Mouse (Mus musculus) liver, embryonic 16.5 days (tissue): ENCODE results near the gene Galnt9. TPM values are rescaled to one million over a fixed set of nuclear protein-coding genes. Genes with fewer than 3 reads are reported as not detected.

ENCODE experiments used
- ATAC-seq: fragments of 200-750 bp; cut with Nextera tagmentation; 2 replicates; pipeline ENCODE4 v1.8.0; 2017; ENCODE audit warnings: low read depth, mild to moderate bottlenecking, moderate number of reproducible peaks, moderate library complexity
- H3K27ac ChIP-seq: fragments of 300-500 bp; sonication (generic); 2 replicates; pipeline ENCODE4 v1.5.1; 2014; ENCODE audit warnings: mild to moderate bottlenecking, low read length
- H3K27me3 ChIP-seq: fragments of 300-500 bp; sonication (generic); 2 replicates; pipeline ENCODE4 v1.6.1; 2014; ENCODE audit warnings: low read depth, low read length, mixed read lengths; ENCODE audit not compliant: control insufficient read depth, insufficient read depth
- H3K36me3 ChIP-seq: fragments of 300-500 bp; sonication (generic); 2 replicates; pipeline ENCODE4 v1.6.1; 2014; ENCODE audit warnings: mild to moderate bottlenecking; ENCODE audit not compliant: control insufficient read depth, insufficient read depth
- H3K4me1 ChIP-seq: fragments of 300-500 bp; sonication (generic); 2 replicates; pipeline ENCODE4 v1.6.1; 2014; ENCODE audit warnings: low read depth, low read length, mixed read lengths; ENCODE audit not compliant: control insufficient read depth
- H3K4me2 ChIP-seq: fragments of 300-500 bp; sonication (generic); 2 replicates; pipeline ENCODE4 v1.6.1; 2014; ENCODE audit warnings: low read depth, low read length, mixed read lengths
- H3K4me3 ChIP-seq: fragments of 300-500 bp; sonication (generic); 2 replicates; pipeline ENCODE4 v1.5.1; 2014; ENCODE audit warnings: low read depth, mild to moderate bottlenecking, low read length
- H3K9ac ChIP-seq: fragments of 300-500 bp; sonication (generic); 2 replicates; pipeline ENCODE4 v1.6.1; 2014; ENCODE audit warnings: low read depth, low read length
- H3K9me3 ChIP-seq: fragments of 300-500 bp; sonication (generic); replicated peaks from 2 replicates; pipeline ENCODE4 v1.6.1; 2016; ENCODE audit warnings: low read length; ENCODE audit not compliant: control insufficient read depth
- WGBS: fragments of 180-500 bp; shearing (Covaris S2); extraction: QIAGEN DNeasy Blood & Tissue Kit; methylation state at CpG from one replicate; pipeline ENCODE4 v1.1.7; 2014; ENCODE audit not compliant: insufficient replicate concordance; 5-methylcytosine and 5-hydroxymethylcytosine counted together
- polyA plus RNA-seq: library from polyadenylated mRNA; unstranded; fragments of >200 nt; fragmentation: Nextera tagmentation; extraction: Ambion mirVana; gene quantifications from 2 replicates; pipeline ENCODE4 v1.2.1, GENCODE M21; 2015

Galnt9 gene
- polyA plus RNA-seq, 1 experiment from 2014 or later: 0.11 TPM

GRCm38 (mm10) chr5:110506856-110507255, 37.3 kb upstream of the Galnt9 start:
- no peak for ATAC-seq
- Histone ChIP-seq H3K4me1 (no peaks in the 10 kb centered on the region), H3K4me2 (no peak overlapping the region), H3K36me3 (no peaks in the 10 kb centered on the region), H3K9me3 (no peaks in the 10 kb centered on the region), H3K27ac (no peak overlapping the region), H3K4me3 (no peak overlapping the region), H3K27me3 (no peaks in the 10 kb centered on the region), H3K9ac (no peak overlapping the region)
- 55% methylated on average over 3 of the region's 3 CpGs for WGBS

GRCm38 (mm10) chr5:110507943-110508342, 36.2 kb upstream of the Galnt9 start:
- no peaks in the 10 kb centered on the region for H3K9me3 ChIP-seq
- H3K27ac ChIP-seq: no peak overlapping the region
- 80% methylated on average over 3 of the region's 3 CpGs for WGBS
- H3K9ac ChIP-seq: no peak overlapping the region
- no peak overlapping the region for H3K4me2 ChIP-seq
- no peaks in the 10 kb centered on the region for H3K27me3 ChIP-seq
- H3K36me3 ChIP-seq: no peaks in the 10 kb centered on the region
- no peak for ATAC-seq
- H3K4me1 ChIP-seq: no peaks in the 10 kb centered on the region
- no peak overlapping the region for H3K4me3 ChIP-seq

GRCm38 (mm10) chr5:110510357-110510756, 33.8 kb upstream of the Galnt9 start:
- H3K36me3 ChIP-seq: no peaks in the 10 kb centered on the region
- WGBS: 63% methylated on average over 6 of the region's 6 CpGs
- H3K27ac ChIP-seq: no peak overlapping the region
- no peak overlapping the region for H3K4me2 ChIP-seq
- H3K9ac ChIP-seq: no peak overlapping the region
- H3K27me3 ChIP-seq: no peaks in the 10 kb centered on the region
- H3K4me3 ChIP-seq: no peak overlapping the region
- no peaks in the 10 kb centered on the region for H3K4me1 ChIP-seq
- no peak for ATAC-seq
- H3K9me3 ChIP-seq: no peaks in the 10 kb centered on the region

GRCm38 (mm10) chr5:110513791-110514190, 30.4 kb upstream of the Galnt9 start:
- Histone ChIP-seq H3K4me2 (no peak overlapping the region), H3K9ac (no peak overlapping the region), H3K27ac (no peak overlapping the region), H3K27me3 (no peaks in the 10 kb centered on the region), H3K4me1 (no peaks in the 10 kb centered on the region), H3K9me3 (no peaks in the 10 kb centered on the region), H3K4me3 (no peak overlapping the region), H3K36me3 (no peaks in the 10 kb centered on the region)
- no peak for ATAC-seq
- 60% methylated on average over 4 of the region's 4 CpGs for WGBS

DNA sequence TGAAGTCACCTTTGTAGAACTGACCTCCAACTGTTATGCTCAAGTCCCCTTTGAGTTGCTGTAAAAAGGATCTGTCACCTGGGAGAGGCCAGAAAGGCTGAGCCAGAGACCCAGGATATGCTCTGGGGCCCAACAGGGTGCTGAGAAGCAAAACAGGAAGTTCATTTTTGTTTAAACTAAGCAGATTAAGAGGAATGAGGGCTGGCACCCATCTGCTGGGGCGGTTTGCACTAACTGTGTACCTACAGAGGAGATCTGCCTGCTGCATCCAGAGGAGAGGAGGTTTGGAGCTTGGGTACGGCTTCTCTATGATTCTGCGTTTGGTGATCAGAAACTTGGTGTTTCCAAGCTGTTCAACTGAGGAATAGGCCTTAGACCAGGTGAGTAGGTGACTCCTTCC, 29.5 kb upstream of the Galnt9 start:
- no peak for ATAC-seq
- Histone ChIP-seq H3K4me2 (no peak overlapping the region), H3K36me3 (no peaks in the 10 kb centered on the region), H3K27ac (no peak overlapping the region), H3K4me3 (no peak overlapping the region), H3K4me1 (no peaks in the 10 kb centered on the region), H3K27me3 (no peaks in the 10 kb centered on the region), H3K9ac (no peak overlapping the region), H3K9me3 (no peaks in the 10 kb centered on the region)
- WGBS: 52% methylated on average over 3 of the region's 3 CpGs

- Histone ChIP-seq H3K4me3 (no peak overlapping the region), H3K27ac (no peak overlapping the region), H3K9ac (no peak overlapping the region), H3K4me2 (no peak overlapping the region), H3K4me1 (no peaks in the 10 kb centered on the region), H3K9me3 (no peaks in the 10 kb centered on the region), H3K27me3 (no peaks in the 10 kb centered on the region), H3K36me3 (no peaks in the 10 kb centered on the region)
- no peak for ATAC-seq
- 53% methylated on average over 4 of the region's 4 CpGs for WGBS
These were observed 27.8 kb upstream of the Galnt9 start for GRCm38 (mm10) chr5:110516390-110516789.

DNA sequence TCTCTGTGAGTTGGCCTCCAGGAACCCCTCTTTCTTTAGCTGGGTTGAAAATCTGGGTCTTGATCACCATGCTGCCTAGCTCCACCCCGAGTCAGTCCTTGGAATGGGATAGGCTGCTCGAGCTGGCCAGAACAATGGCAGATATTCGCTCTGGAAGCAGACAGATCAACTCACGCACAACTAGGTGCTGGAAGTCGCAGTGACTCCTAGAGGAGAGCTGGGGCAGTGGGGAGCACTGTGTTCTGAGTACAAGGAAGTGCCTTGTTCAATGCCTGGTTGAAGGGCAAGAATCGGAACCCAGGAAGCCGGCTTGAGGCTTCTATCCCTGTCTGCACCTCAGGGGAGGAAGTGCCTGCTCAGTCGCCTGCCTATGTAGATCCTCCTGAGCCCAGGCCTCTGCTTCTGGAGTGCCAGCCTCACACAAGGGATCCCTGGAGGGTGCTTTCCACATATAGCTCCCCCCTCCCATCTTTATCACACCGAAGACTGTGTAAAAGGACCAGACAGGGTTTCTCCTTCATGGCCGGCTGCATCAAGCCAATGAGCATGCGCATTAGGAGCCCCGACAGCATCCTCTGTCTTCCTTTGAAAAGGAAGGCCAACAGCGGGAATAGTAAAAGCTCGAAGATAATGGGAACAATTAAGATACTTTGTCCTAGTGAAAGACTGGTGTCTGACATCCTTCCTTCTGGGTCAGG, 25.9 kb upstream of the Galnt9 start:
- no peak overlapping the region for H3K9ac ChIP-seq
- H3K27me3 ChIP-seq: no peaks in the 10 kb centered on the region
- H3K4me1 ChIP-seq: no peaks in the 10 kb centered on the region
- no peaks in the 10 kb centered on the region for H3K9me3 ChIP-seq
- H3K27ac ChIP-seq: no peak overlapping the region
- no peak overlapping the region for H3K4me3 ChIP-seq
- 41% methylated on average over 14 of the region's 14 CpGs for WGBS
- no peak for ATAC-seq
- H3K36me3 ChIP-seq: no peaks in the 10 kb centered on the region
- no peak overlapping the region for H3K4me2 ChIP-seq

GRCm38 (mm10) chr5:110520974-110521373, 23.2 kb upstream of the Galnt9 start:
- no peak for ATAC-seq
- H3K9ac ChIP-seq: no peak overlapping the region
- no peak overlapping the region for H3K4me2 ChIP-seq
- no peaks in the 10 kb centered on the region for H3K27me3 ChIP-seq
- H3K4me3 ChIP-seq: no peak overlapping the region
- 72% methylated on average over 4 of the region's 4 CpGs for WGBS
- no peaks in the 10 kb centered on the region for H3K36me3 ChIP-seq
- H3K4me1 ChIP-seq: no peaks in the 10 kb centered on the region
- H3K27ac ChIP-seq: no peak overlapping the region
- H3K9me3 ChIP-seq: no peaks in the 10 kb centered on the region

DNA sequence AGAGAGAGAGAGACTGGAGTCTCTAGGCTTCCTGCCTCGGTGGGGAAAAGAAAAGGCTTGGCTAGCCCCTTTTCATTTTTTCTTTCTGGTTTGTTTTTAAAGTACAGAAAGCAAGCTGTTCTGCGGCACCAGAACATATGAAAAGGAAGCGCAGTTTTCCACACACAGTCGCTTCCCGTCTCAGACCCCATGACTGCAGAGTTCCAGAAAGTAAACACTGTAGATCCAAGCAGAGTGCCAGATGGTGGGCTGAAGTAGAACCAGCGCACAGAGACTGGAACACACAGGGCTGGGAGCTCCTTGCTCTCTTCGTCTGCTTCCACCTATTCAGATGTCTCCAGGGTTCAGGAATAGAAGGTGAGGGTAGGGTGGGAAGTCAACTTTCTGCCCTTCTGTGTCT, 22.3 kb upstream of the Galnt9 start:
- no peak overlapping the region for H3K27ac ChIP-seq
- H3K4me1 ChIP-seq: no peaks in the 10 kb centered on the region
- no peak overlapping the region for H3K4me3 ChIP-seq
- no peaks in the 10 kb centered on the region for H3K27me3 ChIP-seq
- H3K9me3 ChIP-seq: no peaks in the 10 kb centered on the region
- H3K36me3 ChIP-seq: no peaks in the 10 kb centered on the region
- no peak overlapping the region for H3K4me2 ChIP-seq
- no peak overlapping the region for H3K9ac ChIP-seq
- WGBS: 46% methylated on average over 7 of the region's 7 CpGs
- no peak for ATAC-seq
